Mouse (Mus musculus) stomach, embryonic 15.5 days (tissue): ENCODE measurements around the gene Olfr857. TPM values are rescaled to one million over a fixed set of nuclear protein-coding genes. Genes with fewer than 3 reads are reported as not detected.
"Not testable (repeated sequence)": the region's sequence is repeated elsewhere in the genome, so short reads cannot be mapped to it uniquely, and the experiment has no call there.

Experiments used
- ATAC-seq: fragments of 200-750 bp; cut with Nextera tagmentation; 2 replicates; pipeline ENCODE4 v1.8.0; 2017; ENCODE audit warnings: low read depth, moderate number of reproducible peaks, moderate TSS enrichment; ENCODE audit not compliant: insufficient read depth, low FRiP score
- H3K27ac ChIP-seq: fragments of 300-500 bp; sonication (generic); 2 replicates; pipeline ENCODE4 v1.5.1; 2015; ENCODE audit warnings: mild to moderate bottlenecking, inconsistent platforms
- H3K27me3 ChIP-seq: fragments of 300-500 bp; sonication (generic); replicated peaks from 2 replicates; pipeline ENCODE4 v1.6.1; 2015; ENCODE audit warnings: inconsistent platforms
- H3K36me3 ChIP-seq: fragments of 300-500 bp; sonication (generic); 2 replicates; pipeline ENCODE4 v1.6.1; 2015; ENCODE audit warnings: inconsistent platforms
- H3K4me1 ChIP-seq: fragments of 300-500 bp; sonication (generic); 2 replicates; pipeline ENCODE4 v1.6.1; 2015; ENCODE audit warnings: inconsistent platforms
- H3K4me2 ChIP-seq: fragments of 300-500 bp; sonication (generic); 2 replicates; pipeline ENCODE4 v1.6.1; 2015; ENCODE audit warnings: mild to moderate bottlenecking, inconsistent platforms
- H3K4me3 ChIP-seq: fragments of 300-500 bp; sonication (generic); replicated peaks from 2 replicates; pipeline ENCODE4 v1.5.1; 2015; ENCODE audit warnings: inconsistent platforms
- H3K9ac ChIP-seq: fragments of 300-500 bp; sonication (generic); 2 replicates; pipeline ENCODE4 v1.6.1; 2015; ENCODE audit warnings: inconsistent platforms
- H3K9me3 ChIP-seq: fragments of 300-500 bp; sonication (generic); 2 replicates; pipeline ENCODE4 v1.6.1; 2016; ENCODE audit warnings: inconsistent platforms
- WGBS: fragments of 180-500 bp; shearing (Covaris S2); methylation state at CpG from one replicate; pipeline ENCODE4 v1.1.7; 2015; 5-methylcytosine and 5-hydroxymethylcytosine counted together
- polyA plus RNA-seq: library from polyadenylated mRNA; unstranded; fragments of >200 nt; fragmentation: Nextera tagmentation; extraction: Ambion mirVana; gene quantifications from 2 replicates; pipeline ENCODE4 v1.2.1, GENCODE M21; 2015

Olfr857 gene
- not detected in 2 replicates for polyA plus RNA-seq

DNA sequence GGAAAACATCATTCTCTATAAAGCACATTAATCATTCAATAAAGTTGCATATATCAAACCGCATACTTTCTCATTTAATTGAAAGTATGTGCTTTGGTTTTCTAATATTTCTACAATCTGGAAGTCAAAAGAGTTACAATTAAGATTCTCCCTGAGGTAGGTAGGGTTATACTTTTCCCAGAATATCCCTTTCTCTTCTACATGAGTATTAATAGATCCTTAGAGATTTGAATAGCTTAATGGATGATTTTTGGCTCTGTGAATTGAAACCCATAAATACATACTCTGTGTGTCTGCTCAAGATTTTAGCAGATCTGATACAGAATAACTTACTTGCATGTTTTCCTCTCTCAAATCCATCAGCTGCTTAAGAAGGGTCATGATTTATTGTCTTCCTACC is at the start of gene Olfr857:
Gene Olfr857 (plus strand): TSS at position 301 of the 400 bp plus-strand sequence.
- H3K27ac ChIP-seq = no peak within 1 kb of the TSS
- no peak for ATAC-seq
- no peaks in the 10 kb centered on the region for H3K27me3 ChIP-seq
- no peaks in the 10 kb centered on the region for H3K36me3 ChIP-seq
- no peaks in the 10 kb centered on the region for H3K9me3 ChIP-seq
- no peak within 1 kb of the TSS for H3K4me2 ChIP-seq
- H3K9ac ChIP-seq = no peak within 1 kb of the TSS
- no peaks in the 10 kb centered on the region for H3K4me1 ChIP-seq
- no peak within 1 kb of the TSS for H3K4me3 ChIP-seq
- 95% methylated on average over 1 of the region's 1 CpGs for WGBS

GRCm38 (mm10) chr9:19690281-19690680 is 19.0 kb upstream of the Olfr857 start:
- Histone ChIP-seq H3K4me1 (no peaks in the 10 kb centered on the region), H3K36me3 (no peaks in the 10 kb centered on the region), H3K27ac (no peak overlapping the region), H3K9ac (no peak overlapping the region), H3K9me3 (no peaks in the 10 kb centered on the region), H3K27me3 (no peaks in the 10 kb centered on the region), H3K4me3 (no peak overlapping the region), H3K4me2 (no peak overlapping the region)
- 83% methylated on average over 6 of the region's 6 CpGs for WGBS
- no peak for ATAC-seq

- Histone ChIP-seq H3K27ac (no peak overlapping the region), H3K4me3 (no peak overlapping the region), H3K36me3 (no peaks in the 10 kb centered on the region), H3K4me1 (no peaks in the 10 kb centered on the region), H3K4me2 (no peak overlapping the region), H3K9ac (no peak overlapping the region), H3K27me3 (no peaks in the 10 kb centered on the region), H3K9me3 (no peaks in the 10 kb centered on the region)
- ATAC-seq = no peak
- 88% methylated on average over 1 of the region's 1 CpGs for WGBS
Observed at GRCm38 (mm10) chr9:19691426-19691825, 17.8 kb upstream of the Olfr857 start.

DNA sequence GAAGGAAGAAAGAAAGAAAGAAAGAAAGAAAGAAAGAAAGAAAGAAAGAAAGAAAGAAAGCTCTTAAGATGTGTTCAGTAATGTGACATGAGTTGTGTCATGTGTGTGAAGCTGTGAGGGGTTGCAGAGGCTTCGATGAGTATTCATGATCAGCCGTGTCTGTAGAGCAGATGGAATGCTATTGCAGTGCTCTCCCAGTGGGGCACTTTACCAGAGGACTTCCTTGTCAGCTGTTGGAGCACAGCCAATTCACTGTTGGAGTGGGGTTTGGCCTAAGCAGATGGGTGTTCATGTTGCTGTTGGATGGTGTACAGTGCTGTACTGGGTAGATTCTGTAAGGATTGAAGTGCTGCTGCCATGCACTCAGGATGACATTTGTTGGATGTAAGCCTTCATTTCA is 16.8 kb upstream of the Olfr857 start:
- no peaks in the 10 kb centered on the region for H3K36me3 ChIP-seq
- no peaks in the 10 kb centered on the region for H3K27me3 ChIP-seq
- no peak for ATAC-seq
- H3K4me2 ChIP-seq = no peak overlapping the region
- no peaks in the 10 kb centered on the region for H3K4me1 ChIP-seq
- no peak overlapping the region for H3K27ac ChIP-seq
- no peak overlapping the region for H3K9ac ChIP-seq
- H3K4me3 ChIP-seq = no peak overlapping the region
- WGBS = 85% methylated on average over 2 of the region's 2 CpGs
- H3K9me3 ChIP-seq = no peaks in the 10 kb centered on the region

DNA sequence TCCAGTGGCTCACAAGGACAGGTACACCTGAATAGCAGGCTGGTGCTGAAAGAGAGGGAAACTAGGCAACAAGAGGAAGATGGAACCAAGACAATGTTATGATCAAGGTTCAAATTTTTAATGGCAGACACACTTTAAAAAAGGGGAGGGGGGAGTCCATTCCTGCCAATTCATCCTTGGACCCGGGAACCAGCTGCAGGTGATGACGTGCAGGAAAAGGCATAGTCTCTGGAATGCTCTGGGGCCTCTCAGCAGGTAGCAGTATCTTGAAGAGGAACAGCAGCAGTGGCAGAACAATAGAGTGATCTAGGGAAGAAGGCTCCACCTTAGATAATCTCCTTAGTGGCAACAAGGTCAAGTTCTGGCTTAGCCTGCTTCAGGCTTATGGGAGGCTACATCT is 14.9 kb upstream of the Olfr857 start:
- WGBS = 59% methylated on average over 2 of the region's 2 CpGs
- H3K4me2 ChIP-seq = not testable (repeated sequence)

DNA sequence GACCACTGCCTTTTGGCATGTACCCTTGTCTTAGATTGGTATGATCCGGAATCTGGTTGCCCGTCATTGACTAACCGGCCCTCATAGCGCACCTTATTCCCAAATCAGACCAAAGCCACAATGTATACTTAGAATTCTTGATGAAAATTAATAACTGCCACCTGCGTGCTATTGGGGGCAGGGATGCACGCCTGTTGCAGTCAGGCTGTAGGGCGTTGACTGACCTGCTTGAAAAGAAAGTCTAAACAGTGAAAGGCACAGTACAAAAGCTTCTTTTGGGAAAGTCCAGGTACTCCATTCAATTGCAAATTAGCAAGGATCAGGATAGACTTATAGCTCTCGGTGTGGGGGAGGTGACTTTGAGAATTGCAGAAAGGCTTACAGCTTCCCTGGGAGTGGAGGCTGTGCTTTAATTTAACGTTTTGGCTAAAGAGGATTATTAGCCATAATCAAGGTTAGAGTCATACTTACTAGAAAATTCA is 14.3 kb upstream of the Olfr857 start:
- H3K27me3 ChIP-seq, H3K27ac ChIP-seq, H3K36me3 ChIP-seq: not testable (repeated sequence)

More for the DNA sequence above, 14.9 kb upstream of the Olfr857 start:
- ATAC-seq, H3K9ac ChIP-seq, H3K27ac ChIP-seq, H3K4me1 ChIP-seq, H3K36me3 ChIP-seq, H3K27me3 ChIP-seq, H3K9me3 ChIP-seq, H3K4me3 ChIP-seq: not testable (repeated sequence)

DNA sequence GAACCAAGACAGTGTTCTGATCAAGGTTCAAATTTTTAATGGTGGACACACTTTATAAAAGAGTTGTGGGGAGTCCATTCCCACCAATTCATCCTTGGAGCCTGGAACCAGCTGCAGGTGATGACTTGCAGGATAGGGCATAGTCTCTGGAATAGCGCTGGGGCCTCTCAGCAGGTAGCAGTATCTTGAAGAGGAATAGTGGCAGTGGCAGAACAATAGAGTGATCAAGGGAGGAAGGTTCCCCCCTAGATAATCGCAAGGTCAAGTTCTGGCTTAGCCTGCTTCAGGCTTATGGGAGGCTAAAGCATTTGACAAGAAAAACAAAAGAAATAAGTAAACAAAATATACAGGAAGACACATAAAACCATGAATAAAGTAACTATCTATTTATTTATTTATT is 4.7 kb upstream of the Olfr857 start:
- not testable (repeated sequence) for H3K4me1 ChIP-seq, H3K27me3 ChIP-seq, H3K9me3 ChIP-seq, H3K9ac ChIP-seq, H3K27ac ChIP-seq, H3K36me3 ChIP-seq, H3K4me2 ChIP-seq, H3K4me3 ChIP-seq, ATAC-seq
- 73% methylated on average over 2 of the region's 2 CpGs for WGBS

More for the DNA sequence above, 14.3 kb upstream of the Olfr857 start:
- H3K9ac ChIP-seq, H3K9me3 ChIP-seq, ATAC-seq, H3K4me1 ChIP-seq, H3K4me2 ChIP-seq, H3K4me3 ChIP-seq: not testable (repeated sequence)
- 68% methylated on average over 9 of the region's 9 CpGs for WGBS

Other genes starting within 250 kb of the Olfr857 start
- not detected in 2 replicates for gene Olfr850, start 231.2 kb upstream of the Olfr857 start, polyA plus RNA-seq
- gene Olfr851, start 216.1 kb upstream of the Olfr857 start, polyA plus RNA-seq = not detected in 2 replicates
- gene Olfr853, start 168.4 kb upstream of the Olfr857 start, polyA plus RNA-seq = not detected in 2 replicates
- gene Olfr854, start 142.1 kb upstream of the Olfr857 start, polyA plus RNA-seq = not detected in 2 replicates
- not detected in 2 replicates for gene Olfr855, start 126.8 kb upstream of the Olfr857 start, polyA plus RNA-seq
- gene Zfp317, start 87.3 kb upstream of the Olfr857 start, polyA plus RNA-seq = 23.1 and 24.6 TPM in 2 replicates
- gene Olfr58, start 70.8 kb downstream of the Olfr857 start, polyA plus RNA-seq = not detected in 2 replicates
- not detected in 2 replicates for gene Olfr859, start 95.5 kb downstream of the Olfr857 start, polyA plus RNA-seq
- not detected in 2 replicates for gene Olfr860, start 140.3 kb downstream of the Olfr857 start, polyA plus RNA-seq
- gene Olfr862, start 178.6 kb downstream of the Olfr857 start, polyA plus RNA-seq = not detected in 2 replicates
- gene Olfr77, start 207.4 kb downstream of the Olfr857 start, polyA plus RNA-seq = 0.27 and 0.32 TPM in 2 replicates